Mouse (Mus musculus): Measurements from ENCODE around the gene Mmp27. TPM values are rescaled to one million over a fixed set of nuclear protein-coding genes. Genes with fewer than 3 reads are reported as not detected.

Gene Mmp27
- polyA plus RNA-seq, 1 experiment from 2014 or later = not detected

GRCm38 (mm10) chr9:7622582-7622981 is 51.4 kb downstream of the Mmp27 start:
- no peaks in the 10 kb centered on the region for H3K9me3 ChIP-seq

GRCm38 (mm10) chr9:7627931-7628330 is 56.7 kb downstream of the Mmp27 start, which contains the start of gene Mmp20:
Gene Mmp20, plus strand, starts transcription at chr9:7628231.
- Histone ChIP-seq H3K36me3 (no peaks in the 10 kb centered on the region), H3K4me2 (no peak within 1 kb of the TSS), H3K27me3 (no peaks in the 10 kb centered on the region), H3K9ac (no peak within 1 kb of the TSS), H3K9me3 (no peaks in the 10 kb centered on the region), H3K4me3 (no peak within 1 kb of the TSS), H3K27ac (no peak within 1 kb of the TSS), H3K4me1 (no peaks in the 10 kb centered on the region)
- no peak for ATAC-seq (ENCODE audit: insufficient number of reproducible peaks, low FRiP score, low TSS enrichment, low read depth)

More at GRCm38 (mm10) chr9:7622582-7622981, 51.4 kb downstream of the Mmp27 start:
- Histone ChIP-seq H3K27ac (no peak overlapping the region), H3K4me1 (no peaks in the 10 kb centered on the region), H3K4me3 (no peak overlapping the region), H3K4me2 (no peak overlapping the region), H3K27me3 (no peaks in the 10 kb centered on the region), H3K36me3 (no peaks in the 10 kb centered on the region), H3K9ac (no peak overlapping the region)
- 76% methylated on average over 3 of the region's 3 CpGs for WGBS
- no peak for ATAC-seq (ENCODE audit: insufficient number of reproducible peaks, low FRiP score, low TSS enrichment, low read depth)

Other genes starting within 250 kb of the Mmp27 start
- gene Mmp12, start 227.0 kb upstream of the Mmp27 start, polyA plus RNA-seq (2015; fragmentation: Nextera tagmentation; extraction: Ambion mirVana) = 0.19 TPM in 1 of 2 replicates, not detected in the other
- gene Mmp1b, start 183.3 kb upstream of the Mmp27 start, polyA plus RNA-seq (2015; fragmentation: Nextera tagmentation; extraction: Ambion mirVana) = not detected in 2 replicates
- gene Mmp3, start 125.6 kb upstream of the Mmp27 start, polyA plus RNA-seq (2015; fragmentation: Nextera tagmentation; extraction: Ambion mirVana) = 0.31 TPM in 1 of 2 replicates, not detected in the other
- gene Mmp10, start 69.0 kb upstream of the Mmp27 start, polyA plus RNA-seq (2015; fragmentation: Nextera tagmentation; extraction: Ambion mirVana) = not detected in 2 replicates
- 1.1 and 1.3 TPM in 2 replicates for gene Mmp8, start 12.9 kb upstream of the Mmp27 start, polyA plus RNA-seq (2015; fragmentation: Nextera tagmentation; extraction: Ambion mirVana)
- not detected in 2 replicates for gene Mmp20, start 56.8 kb downstream of the Mmp27 start, polyA plus RNA-seq (2015; fragmentation: Nextera tagmentation; extraction: Ambion mirVana)
- gene Mmp7, start 120.7 kb downstream of the Mmp27 start, polyA plus RNA-seq (2015; fragmentation: Nextera tagmentation; extraction: Ambion mirVana) = 0.14 TPM in 1 of 2 replicates, not detected in the other
- 135 and 142 TPM in 2 replicates for gene Tmem123, start 192.6 kb downstream of the Mmp27 start, polyA plus RNA-seq (2015; fragmentation: Nextera tagmentation; extraction: Ambion mirVana)

Data from limb, embryonic 15.5 days (tissue).